9 mouse cellular contexts compared by ENCODE assay signal in genomic region chr13:108191074-108191720, GRCm38 (mm10). TPM values are rescaled to one million over a fixed set of nuclear protein-coding genes. Genes with fewer than 3 reads are reported as not detected.
A peak's percentile ranks its signal among the peaks of the same experiment; 100 is the strongest.
DNase-seq lines count a peak whose midpoint lies in the region; ATAC-seq and TF ChIP-seq lines count a peak whose summit lies in the region.
"Had no signal": no experiment of that assay in that cellular context is flagged by ENCODE, and none has a peak within 500 bp of the region (broad histone marks: within the 10 kb centered on the region; RNA-seq: fewer than 3 reads in every experiment).

No protein-coding gene starts in this region.

- no peaks in the 10 kb centered on the region for H3K36me3 ChIP-seq in heart, adult 2 months (ENCODE audit: control insufficient read depth, insufficient read depth, low read length)
- no peaks in the 10 kb centered on the region; the same call in 1 of the 2 replicates for H3K36me3 ChIP-seq in heart, embryonic 11.5 days (ENCODE audit: control insufficient read depth, insufficient read depth, low read length)
- H3K36me3 ChIP-seq in forebrain, embryonic 11.5 days (ENCODE audit: control insufficient read depth, insufficient read depth, low read length) = peaks cover 3% of the 10 kb centered on the region
- H3K36me3 ChIP-seq in hindbrain, embryonic 16.5 days (ENCODE audit: control insufficient read depth, insufficient read depth, low read length) = peaks cover 14% of the 10 kb centered on the region
- H3K36me3 ChIP-seq in splenic B cell, adult 2 months (ENCODE audit: control insufficient read depth, insufficient read depth, low read length, poor library complexity, severe bottlenecking) = peaks cover 8% of the 10 kb centered on the region; the same call in 1 of the 2 replicates

- no peak for ATAC-seq in heart, embryonic 11.5 days (replicated peaks; ENCODE audit: insufficient number of reproducible peaks, low FRiP score, low TSS enrichment)
- ATAC-seq in forebrain, embryonic 11.5 days (replicated peaks; ENCODE audit: low FRiP score) = no peak
- ATAC-seq in hindbrain, embryonic 16.5 days = peak; percentile 83
- ATAC-seq in megakaryocyte, adult 5-6 weeks (ENCODE audit: poor library complexity, severe bottlenecking) = peak; percentile 98

- H3K4me3 ChIP-seq in heart, adult 2 months = no peak overlapping the region
- H3K4me3 ChIP-seq in heart, embryonic 11.5 days (ENCODE audit: low read depth, low read length) = no peak overlapping the region
- no peak overlapping the region for H3K4me3 ChIP-seq in forebrain, embryonic 11.5 days (ENCODE audit: low read depth, low read length)
- H3K4me3 ChIP-seq in hindbrain, embryonic 16.5 days (ENCODE audit: low read length) = no peak overlapping the region
- H3K4me3 ChIP-seq: limb, embryonic 15.5 days had no signal

- no peak overlapping the region for H3K4me2 ChIP-seq in heart, embryonic 11.5 days
- no peak overlapping the region for H3K4me2 ChIP-seq in forebrain, embryonic 11.5 days (ENCODE audit: low read depth, low read length, severe bottlenecking)
- H3K4me2 ChIP-seq in hindbrain, embryonic 16.5 days (ENCODE audit: low read length) = no peak overlapping the region
- H3K4me2 ChIP-seq: limb, embryonic 15.5 days had no signal

- H3K27ac ChIP-seq in heart, adult 2 months = no peak overlapping the region
- H3K27ac ChIP-seq in heart, embryonic 11.5 days (ENCODE audit: low read depth, low read length) = no peak overlapping the region
- no peak overlapping the region for H3K27ac ChIP-seq in forebrain, embryonic 11.5 days (ENCODE audit: low read depth, low read length)
- H3K27ac ChIP-seq in hindbrain, embryonic 16.5 days (ENCODE audit: low read depth, low read length) = no peak overlapping the region
- H3K27ac ChIP-seq: limb, embryonic 15.5 days had no signal

- no peak for TF ChIP-seq EP300 in heart, adult 2 months (IDR thresholded peaks at IDR 0.05; ENCODE audit: insufficient read depth, low read depth, low read length)

- peak; percentile 77 for TF ChIP-seq CTCF in heart, adult 2 months (IDR thresholded peaks at IDR 0.05)

- intact Hi-C loops in heart, adult 2 months (cut with DNase I) = loop anchor here (1.0 to 10.0 kb wide), 2 partner anchors 138 to 1024 kb away; no protein-coding TSS in a partner anchor

- no peaks in the 10 kb centered on the region for H3K4me1 ChIP-seq in heart, adult 2 months (ENCODE audit: control insufficient read depth, insufficient read depth, low read length)
- H3K4me1 ChIP-seq in heart, embryonic 11.5 days (ENCODE audit: control insufficient read depth, insufficient read depth, low read length) = no peaks in the 10 kb centered on the region
- H3K4me1 ChIP-seq in forebrain, embryonic 11.5 days (replicated peaks; ENCODE audit: control insufficient read depth, insufficient read depth, low read length) = no peaks in the 10 kb centered on the region
- no peaks in the 10 kb centered on the region for H3K4me1 ChIP-seq in hindbrain, embryonic 16.5 days (ENCODE audit: control insufficient read depth, insufficient read depth, low read depth, low read length)
- H3K4me1 ChIP-seq: limb, embryonic 15.5 days had no signal

- TF ChIP-seq POLR2A in heart, adult 2 months (IDR thresholded peaks at IDR 0.05; ENCODE audit: insufficient read depth, low read depth, low read length) = no peak

- 38% methylated on average over 11 of the region's 11 CpGs for WGBS in heart, adult 2 months
- WGBS in heart, embryonic 11.5 days (ENCODE audit: insufficient replicate concordance) = 55% methylated on average over 11 of the region's 11 CpGs
- WGBS in forebrain, embryonic 11.5 days = 65% methylated on average over 11 of the region's 11 CpGs
- 62% methylated on average over 11 of the region's 11 CpGs for WGBS in hindbrain, embryonic 16.5 days

- no peak overlapping the region for H3K9ac ChIP-seq in heart, adult 2 months (ENCODE audit: low read depth, low read length)
- H3K9ac ChIP-seq in heart, embryonic 11.5 days (ENCODE audit: low read depth, low read length) = no peak overlapping the region
- no peak overlapping the region for H3K9ac ChIP-seq in forebrain, embryonic 11.5 days (ENCODE audit: low read length)
- no peak overlapping the region for H3K9ac ChIP-seq in hindbrain, embryonic 16.5 days (ENCODE audit: low read depth, low read length)
- H3K9ac ChIP-seq: limb, embryonic 15.5 days had no signal

- DNase-seq in heart, adult 2 months = peak; percentile 26 to 30
- DNase-seq in adrenal gland, adult 2 months = peak; percentile 50
- DNase-seq in forebrain, embryonic 11.5 days (ENCODE audit: low spot score) = peak; percentile 62
- peak; percentile 63 to 71 for DNase-seq in layer of hippocampus, postnatal 10 days (ENCODE audit: low spot score in 2 of 2)
- DNase-seq in splenic B cell, adult 2 months (ENCODE audit: low read depth, low spot score) = peak; percentile 47

- no peaks in the 10 kb centered on the region for H3K27me3 ChIP-seq in heart, adult 2 months (ENCODE audit: control insufficient read depth, insufficient read depth, low read length)
- H3K27me3 ChIP-seq in heart, embryonic 11.5 days (ENCODE audit: control insufficient read depth, insufficient read depth, low read length) = no peaks in the 10 kb centered on the region
- H3K27me3 ChIP-seq in forebrain, embryonic 11.5 days (ENCODE audit: control insufficient read depth, insufficient read depth, low read length) = no peaks in the 10 kb centered on the region
- no peaks in the 10 kb centered on the region for H3K27me3 ChIP-seq in hindbrain, embryonic 16.5 days (replicated peaks; ENCODE audit: control insufficient read depth, insufficient read depth, low read length)
- no peaks in the 10 kb centered on the region for H3K27me3 ChIP-seq in splenic B cell, adult 2 months (ENCODE audit: control insufficient read depth, insufficient read depth, low read length, poor library complexity, severe bottlenecking)
- H3K27me3 ChIP-seq: limb, embryonic 15.5 days had no signal

- H3K9me3 ChIP-seq in heart, embryonic 11.5 days (replicated peaks; ENCODE audit: control insufficient read depth, low read length) = no peaks in the 10 kb centered on the region
- H3K9me3 ChIP-seq in forebrain, embryonic 11.5 days (ENCODE audit: control insufficient read depth, low read length) = no peaks in the 10 kb centered on the region
- no peaks in the 10 kb centered on the region for H3K9me3 ChIP-seq in hindbrain, embryonic 16.5 days (ENCODE audit: control insufficient read depth, low read length)
- H3K9me3 ChIP-seq: limb, embryonic 15.5 days had no signal

- H3K79me2 ChIP-seq in heart, adult 2 months (replicated peaks; ENCODE audit: control insufficient read depth, insufficient read depth, low read length) = no peaks in the 10 kb centered on the region

RNA-seq across cellular contexts. Expression of gene Elovl7, which starts 23.0 kb away (rescaled TPM):
- total RNA-seq in heart, adult 2 months (2021) = under 1 TPM; 0.18 to 0.29 TPM
- 0.20 and 1.6 TPM in 2 replicates for polyA plus RNA-seq in heart, adult 2 months (2012; rRNA removed)
- 0.96 and 1.5 TPM in 2 replicates for polyA plus RNA-seq in heart, embryonic 11.5 days (2014; fragmentation: Nextera tagmentation; extraction: Ambion mirVana)
- 1 to 10 TPM; 2.7 to 3.4 TPM for total RNA-seq in adrenal gland, adult 2 months (2021)
- 0.16 and 0.31 TPM in 2 replicates for polyA plus RNA-seq in adrenal gland, adult 2 months (2012; rRNA removed)
- 1.1 and 1.4 TPM in 2 replicates for polyA plus RNA-seq in forebrain, embryonic 11.5 days (2014; fragmentation: Nextera tagmentation; extraction: Ambion mirVana)
- polyA plus RNA-seq in hindbrain, embryonic 16.5 days (2015; fragmentation: Nextera tagmentation; extraction: Ambion mirVana) = 4.1 and 5.0 TPM in 2 replicates
- total RNA-seq in layer of hippocampus, postnatal 10 days (2021) = 1 to 10 TPM; 5.0 to 6.5 TPM
- 6.9 and 9.3 TPM in 2 replicates for total RNA-seq in megakaryocyte, adult 5-6 weeks (2015)
- total RNA-seq in megakaryocyte, adult 5-6 weeks (2017) = 3.9 and 4.4 TPM in 2 replicates

RNA-seq across cellular contexts. Expression of gene Ercc8, which starts 32.7 kb away (rescaled TPM):
- 1 to 10 TPM; 4.8 to 5.9 TPM for total RNA-seq in heart, adult 2 months (2021)
- 4.7 and 7.3 TPM in 2 replicates for polyA plus RNA-seq in heart, adult 2 months (2012; rRNA removed)
- 14.5 and 14.7 TPM in 2 replicates for polyA plus RNA-seq in heart, embryonic 11.5 days (2014; fragmentation: Nextera tagmentation; extraction: Ambion mirVana)
- 1 to 10 TPM; 8.4 to 9.2 TPM for total RNA-seq in adrenal gland, adult 2 months (2021)
- 2.4 and 3.4 TPM in 2 replicates for polyA plus RNA-seq in adrenal gland, adult 2 months (2012; rRNA removed)
- polyA plus RNA-seq in forebrain, embryonic 11.5 days (2014; fragmentation: Nextera tagmentation; extraction: Ambion mirVana) = 25.0 and 26.7 TPM in 2 replicates
- 32.3 and 32.9 TPM in 2 replicates for polyA plus RNA-seq in hindbrain, embryonic 16.5 days (2015; fragmentation: Nextera tagmentation; extraction: Ambion mirVana)
- 10 to 100 TPM; 28.0 to 30.0 TPM for total RNA-seq in layer of hippocampus, postnatal 10 days (2021)
- total RNA-seq in megakaryocyte, adult 5-6 weeks (2015) = 6.0 and 6.7 TPM in 2 replicates
- 7.1 and 8.7 TPM in 2 replicates for total RNA-seq in megakaryocyte, adult 5-6 weeks (2017)

RNA-seq across cellular contexts. Expression of gene Ndufaf2, which starts 32.8 kb away (rescaled TPM):
- 10 to 100 TPM; 23.3 to 28.8 TPM for total RNA-seq in heart, adult 2 months (2021)
- 12.4 and 14.1 TPM in 2 replicates for polyA plus RNA-seq in heart, adult 2 months (2012; rRNA removed)
- polyA plus RNA-seq in heart, embryonic 11.5 days (2014; fragmentation: Nextera tagmentation; extraction: Ambion mirVana) = 64.1 and 65.3 TPM in 2 replicates
- total RNA-seq in adrenal gland, adult 2 months (2021) = 10 to 100 TPM; 31.2 to 35.6 TPM
- polyA plus RNA-seq in adrenal gland, adult 2 months (2012; rRNA removed) = 2.4 and 3.7 TPM in 2 replicates
- 86.0 and 96.1 TPM in 2 replicates for polyA plus RNA-seq in forebrain, embryonic 11.5 days (2014; fragmentation: Nextera tagmentation; extraction: Ambion mirVana)
- 74.3 and 74.7 TPM in 2 replicates for polyA plus RNA-seq in hindbrain, embryonic 16.5 days (2015; fragmentation: Nextera tagmentation; extraction: Ambion mirVana)
- 10 to 100 TPM; 25.9 to 26.4 TPM for total RNA-seq in layer of hippocampus, postnatal 10 days (2021)
- 13.9 and 14.9 TPM in 2 replicates for total RNA-seq in megakaryocyte, adult 5-6 weeks (2015)
- total RNA-seq in megakaryocyte, adult 5-6 weeks (2017) = 21.3 and 23.1 TPM in 2 replicates

Comparison
In these comparisons a context has a peak if more than half of its experiments do, and no peak if none do; other contexts are left out.
1. ATAC-seq: peak in hindbrain, embryonic 16.5 days (single experiment) and megakaryocyte, adult 5-6 weeks (single experiment); none in heart, embryonic 11.5 days (single experiment) and forebrain, embryonic 11.5 days (single experiment).
2. Peak in every context shown above with its lines, with median percentiles within 50 percentile points of each other: DNase-seq.